ENCODE assay signal across 15 mouse cellular contexts in the genomic region with DNA sequence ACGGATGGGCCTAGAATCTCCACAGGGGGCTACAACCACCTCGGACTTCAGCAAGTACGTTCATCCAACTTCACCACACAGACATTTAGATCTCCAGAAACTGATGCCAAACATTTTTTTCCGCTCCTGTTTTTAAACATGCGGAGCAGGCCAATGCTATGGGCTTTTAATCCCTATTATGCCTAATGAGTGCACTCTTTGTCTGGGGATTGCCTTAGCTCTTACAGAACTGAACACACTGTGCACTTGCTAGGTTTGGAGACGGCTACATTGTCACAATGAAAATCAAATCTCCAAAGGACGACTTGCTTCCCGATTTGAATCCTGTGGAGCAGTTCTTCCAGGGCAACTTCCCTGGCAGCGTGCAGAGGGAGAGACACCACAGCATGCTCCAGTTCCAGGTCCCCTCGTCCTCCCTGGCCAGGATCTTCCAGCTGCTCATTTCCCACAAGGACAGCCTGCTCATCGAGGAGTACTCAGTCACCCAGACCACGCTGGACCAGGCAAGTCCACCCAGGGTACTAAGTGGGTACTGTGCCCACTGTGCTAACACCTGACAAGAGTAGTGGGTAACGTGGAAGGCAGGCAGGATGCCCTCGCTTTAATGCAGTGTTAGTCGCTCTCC.
"Had no signal": no experiment of that assay in that cellular context is flagged by ENCODE, and none has a peak within 500 bp of the region (broad histone marks: within the 10 kb centered on the region; RNA-seq: fewer than 3 reads in every experiment).

No protein-coding gene starts in this region.

- ATAC-seq: liver, postnatal 0 days had no signal

- H3K9ac ChIP-seq: limb, embryonic 15.5 days; liver, embryonic 13.5 days; liver, postnatal 0 days; lung, embryonic 15.5 days; neural tube, embryonic 12.5 days had no signal

- H3K36me3 ChIP-seq: limb, embryonic 15.5 days; liver, embryonic 13.5 days; lung, embryonic 15.5 days; neural tube, embryonic 12.5 days had no signal

- H3K4me2 ChIP-seq: limb, embryonic 15.5 days; liver, embryonic 13.5 days; lung, embryonic 15.5 days; neural tube, embryonic 12.5 days had no signal

- H3K27me3 ChIP-seq: limb, embryonic 15.5 days; liver, embryonic 13.5 days; lung, embryonic 15.5 days; megakaryocyte, embryonic 14.5 days; neural tube, embryonic 12.5 days had no signal

- H3K27ac ChIP-seq: kidney, postnatal 0 days; limb, embryonic 15.5 days; liver, embryonic 13.5 days; lung, embryonic 15.5 days; macrophage; neural tube, embryonic 12.5 days had no signal

- H3K9me3 ChIP-seq: limb, embryonic 15.5 days; liver, embryonic 13.5 days; lung, embryonic 15.5 days; megakaryocyte, embryonic 14.5 days; neural tube, embryonic 12.5 days had no signal

- H3K4me3 ChIP-seq: limb, embryonic 15.5 days; liver, embryonic 13.5 days; lung, embryonic 15.5 days; megakaryocyte, embryonic 14.5 days; neural tube, embryonic 12.5 days had no signal

- DNase-seq: kidney, adult 9 months; kidney, postnatal 36 days; layer of hippocampus, adult 9-11 months; layer of hippocampus, postnatal 36 days; liver, embryonic 13.5 days; liver, postnatal 0 days; lung, postnatal 14 days; right cerebral cortex, adult 18-20 months; right cerebral cortex, postnatal 25 days had no signal

- H3K4me1 ChIP-seq: limb, embryonic 15.5 days; liver, embryonic 13.5 days; lung, embryonic 15.5 days; neural tube, embryonic 12.5 days had no signal
